Mouse (Mus musculus): ENCODE data around the gene Lrrc30.

DNA sequence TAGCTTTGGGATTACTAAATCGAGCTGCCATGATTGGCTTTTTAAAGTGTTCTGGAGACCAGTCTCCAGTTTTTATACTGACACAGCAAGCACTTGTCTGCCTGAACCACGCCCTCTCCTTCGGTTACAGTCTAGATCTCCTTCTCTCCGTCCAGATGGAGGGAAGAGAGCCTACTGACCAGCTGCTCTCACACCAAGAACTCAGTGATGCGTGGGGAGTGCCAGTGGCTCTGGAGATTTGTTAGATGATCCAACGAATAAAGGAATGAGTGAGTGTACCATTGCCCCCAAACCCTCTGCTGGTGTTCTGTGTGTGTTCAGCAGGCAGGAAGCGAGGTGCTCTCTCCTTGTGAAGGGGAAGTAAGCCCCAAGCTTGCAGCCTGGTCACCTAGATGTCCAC, 48.0 kb downstream of the Lrrc30 start:
- TF ChIP-seq CTCF (IDR thresholded peaks at IDR 0.05), result no peak
- no peak for TF ChIP-seq EP300 (IDR thresholded peaks at IDR 0.05)

Data from lung, postnatal 0 days (tissue).